Mouse (Mus musculus): Measurements from ENCODE around the gene Stxbp5. TPM values are rescaled to one million over a fixed set of nuclear protein-coding genes. Genes with fewer than 3 reads are reported as not detected.
A peak's percentile ranks its signal among the peaks of the same experiment; 100 is the strongest.
"Not testable (repeated sequence)": the region's sequence is repeated elsewhere in the genome, so short reads cannot be mapped to it uniquely, and the experiment has no call there.

Stxbp5 gene
- total and polyA plus RNA-seq, 3 experiments, result 12.3 to 82.2 (median 19.6) TPM

- H3K36me3 ChIP-seq (ENCODE audit: control insufficient read depth in 1 of 2, insufficient read depth in 2 of 2, low read length in 2 of 2), result peaks cover 0 to 5% of the 10 kb centered on the region in 2 experiments; a peak in 3 of 4 replicates
- TF ChIP-seq ETS1 (IDR thresholded peaks at IDR 0.05; ENCODE audit: low read depth, low read length) (no peak), JUND (IDR thresholded peaks at IDR 0.05; ENCODE audit: low read depth, low read length) (no peak), MAX (IDR thresholded peaks at IDR 0.05; ENCODE audit: low read length) (no peak), USF2 (IDR thresholded peaks at IDR 0.05; ENCODE audit: borderline replicate concordance in 1 of 2, insufficient read depth in 1 of 2, low read depth in 1 of 2, low read length in 2 of 2) (no peak), NELFE (IDR thresholded peaks at IDR 0.05; ENCODE audit: low read depth, low read length) (no peak)
- H3K9ac ChIP-seq (ENCODE audit: control insufficient read depth, low read depth, low read length, poor library complexity, severe bottlenecking), result no peak overlapping the region
- H3K4me1 ChIP-seq (ENCODE audit: control insufficient read depth in 1 of 2, insufficient read depth in 2 of 2, low read length in 2 of 2), result peaks cover 0 to 2% of the 10 kb centered on the region in 2 experiments; a peak in 1 of 4 replicates
- H3K27me3 ChIP-seq (ENCODE audit: control insufficient read depth in 1 of 2, insufficient read depth in 2 of 2, low read length in 2 of 2), result no peaks in the 10 kb centered on the region
- no peak overlapping the region for H3K27ac ChIP-seq (ENCODE audit: control insufficient read depth, low read depth, low read length)
- H3K4me3 ChIP-seq (ENCODE audit: control insufficient read depth in 1 of 2, insufficient read depth in 1 of 2, low read depth in 2 of 2, low read length in 2 of 2), result no peak overlapping the region
- no peak for DNase-seq (ENCODE audit: low read depth, low spot score)
- H3K79me2 ChIP-seq (ENCODE audit: control insufficient read depth, insufficient read depth, low read length, poor library complexity), result peaks cover 17% of the 10 kb centered on the region; the same call in 1 of the 2 replicates
- no peaks in the 10 kb centered on the region for H3K9me3 ChIP-seq (replicated peaks; ENCODE audit: insufficient read depth, low read length)
These were observed 11.2 kb downstream of the Stxbp5 start for GRCm38 (mm10) chr10:9889651-9890050.

DNA sequence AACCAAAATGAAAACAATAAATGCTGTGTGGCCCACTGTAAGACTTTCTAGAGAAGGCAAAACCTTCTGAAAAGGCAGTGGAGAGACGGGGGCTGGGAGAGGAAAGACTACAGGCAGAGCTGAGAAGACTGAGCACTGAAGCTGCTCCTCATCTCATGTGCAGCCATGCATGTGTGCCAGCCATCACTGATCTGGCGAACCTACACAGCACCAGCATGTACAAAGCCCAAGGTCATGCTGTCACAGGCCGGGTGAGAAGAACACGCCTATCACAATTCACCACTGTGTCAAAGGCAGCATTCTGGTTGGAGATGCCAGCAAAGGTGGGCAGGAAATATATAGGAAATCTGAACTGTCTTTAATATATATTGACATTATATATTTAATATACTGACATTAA, 12.2 kb downstream of the Stxbp5 start:
- Histone ChIP-seq H3K27ac (ENCODE audit: control insufficient read depth, low read depth, low read length) (no peak overlapping the region), H3K9ac (ENCODE audit: control insufficient read depth, low read depth, low read length, poor library complexity, severe bottlenecking) (no peak overlapping the region), H3K79me2 (ENCODE audit: control insufficient read depth, insufficient read depth, low read length, poor library complexity) (peaks cover 13% of the 10 kb centered on the region; the same call in 1 of the 2 replicates), H3K4me1 (ENCODE audit: control insufficient read depth in 1 of 2, insufficient read depth in 2 of 2, low read length in 2 of 2) (0 out of 4 replicates have a peak, but pooled peaks cover 0 to 2% of the 10 kb centered on the region in 2 experiments), H3K27me3 (ENCODE audit: control insufficient read depth in 1 of 2, insufficient read depth in 2 of 2, low read length in 2 of 2) (no peaks in the 10 kb centered on the region), H3K4me3 (ENCODE audit: control insufficient read depth in 1 of 2, insufficient read depth in 1 of 2, low read depth in 2 of 2, low read length in 2 of 2) (no peak overlapping the region), H3K36me3 (ENCODE audit: control insufficient read depth in 1 of 2, insufficient read depth in 2 of 2, low read length in 2 of 2) (peaks cover 0 to 5% of the 10 kb centered on the region in 2 experiments; a peak in 2 of 4 replicates), H3K9me3 (replicated peaks; ENCODE audit: insufficient read depth, low read length) (no peaks in the 10 kb centered on the region)
- no peak for DNase-seq (ENCODE audit: low read depth, low spot score)
- no peak for TF ChIP-seq RCOR1 (IDR thresholded peaks at IDR 0.05; ENCODE audit: low read depth, low read length)
- no peak for TF ChIP-seq E2F4 (IDR thresholded peaks at IDR 0.05; ENCODE audit: borderline replicate concordance, low read depth, low read length)
- TF ChIP-seq MEF2A (IDR thresholded peaks at IDR 0.05; ENCODE audit: extremely low read depth, insufficient replicate concordance, low read depth, low read length, poor library complexity, severe bottlenecking), result no peak
- TF ChIP-seq TCF12 (IDR thresholded peaks at IDR 0.05; ENCODE audit: low read depth, low read length), result no peak
- no peak for TF ChIP-seq SIN3A (IDR thresholded peaks at IDR 0.05; ENCODE audit: low read length)
- no peak for TF ChIP-seq RAD21 (IDR thresholded peaks at IDR 0.05; ENCODE audit: low read depth, low read length)
- TF ChIP-seq TAL1 (IDR thresholded peaks at IDR 0.05; ENCODE audit: low read length), result no peak

DNA sequence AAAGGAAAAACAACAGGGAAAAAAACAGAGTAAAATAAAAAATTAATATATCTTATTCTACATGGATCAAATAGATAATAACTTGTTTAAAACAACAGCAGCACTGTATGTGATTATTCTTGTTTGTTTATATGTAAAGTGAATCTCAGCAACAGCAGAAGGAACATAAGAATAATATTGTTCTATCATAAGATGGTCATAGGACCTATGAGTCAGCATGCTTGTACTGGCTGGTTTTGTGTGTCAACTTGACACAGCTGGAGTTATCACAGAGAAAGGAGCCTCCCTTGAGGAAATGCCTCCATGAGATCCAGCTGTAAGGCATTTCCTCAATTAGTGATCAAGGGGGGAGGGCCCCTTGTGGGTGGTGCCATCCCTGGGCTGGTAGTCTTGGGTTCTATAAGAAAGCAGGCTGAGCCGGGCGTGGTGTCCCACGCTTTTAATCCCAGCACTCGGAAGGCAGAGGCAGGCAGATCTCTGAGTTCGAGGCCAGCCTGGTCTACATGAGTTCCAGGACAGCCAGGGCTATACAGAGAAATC, 19.0 kb downstream of the Stxbp5 start:
- peak; percentile 37 for DNase-seq (ENCODE audit: low read depth, low spot score)
- H3K4me1 ChIP-seq (ENCODE audit: control insufficient read depth in 1 of 2, insufficient read depth in 2 of 2, low read length in 2 of 2); H3K27ac ChIP-seq (ENCODE audit: control insufficient read depth, low read depth, low read length); H3K9me3 ChIP-seq (replicated peaks; ENCODE audit: insufficient read depth, low read length); H3K27me3 ChIP-seq (ENCODE audit: control insufficient read depth in 1 of 2, insufficient read depth in 2 of 2, low read length in 2 of 2); H3K36me3 ChIP-seq (ENCODE audit: control insufficient read depth in 1 of 2, insufficient read depth in 2 of 2, low read length in 2 of 2); H3K79me2 ChIP-seq (ENCODE audit: control insufficient read depth, insufficient read depth, low read length, poor library complexity); H3K9ac ChIP-seq (ENCODE audit: control insufficient read depth, low read depth, low read length, poor library complexity, severe bottlenecking); H3K4me3 ChIP-seq (ENCODE audit: control insufficient read depth in 1 of 2, insufficient read depth in 1 of 2, low read depth in 2 of 2, low read length in 2 of 2): not testable (repeated sequence)
- peak; percentile 32 for TF ChIP-seq ETS1 (IDR thresholded peaks at IDR 0.05; ENCODE audit: low read depth, low read length)

Measured in MEL (cell line).